Mouse (Mus musculus) liver, postnatal 0 days (tissue): ENCODE measurements around the gene B3galt5. TPM values are rescaled to one million over a fixed set of nuclear protein-coding genes. Genes with fewer than 3 reads are reported as not detected.

Experiments
- ATAC-seq: fragments of 200-750 bp; cut with Nextera tagmentation; 2 replicates; pipeline ENCODE4 v1.8.0; 2017; ENCODE audit warnings: mild to moderate bottlenecking, moderate library complexity
- DNase-seq: peaks from one replicate; pipeline ENCODE4 v3.0.0-alpha.2; 2016
- H3K27ac ChIP-seq: fragments of 300-500 bp; sonication (generic); 2 replicates; pipeline ENCODE4 v1.5.1; 2014; ENCODE audit warnings: antibody characterized with exemption, moderate library complexity, mild to moderate bottlenecking, low read depth
- H3K27me3 ChIP-seq: fragments of 300-500 bp; sonication (generic); 2 replicates; pipeline ENCODE4 v1.6.1; 2014; ENCODE audit warnings: low read length, control low read depth, mixed read lengths; ENCODE audit not compliant: insufficient read depth
- H3K36me3 ChIP-seq: fragments of 300-500 bp; sonication (generic); replicated peaks from 2 replicates; pipeline ENCODE4 v1.6.1; 2014; ENCODE audit warnings: mild to moderate bottlenecking, control low read depth, low read length, moderate library complexity, mixed read lengths; ENCODE audit not compliant: insufficient read depth
- H3K4me1 ChIP-seq: fragments of 300-500 bp; sonication (generic); 2 replicates; pipeline ENCODE4 v1.6.1; 2014; ENCODE audit warnings: antibody characterized with exemption, mild to moderate bottlenecking, control low read depth; ENCODE audit not compliant: insufficient read depth
- H3K4me2 ChIP-seq: fragments of 300-500 bp; sonication (generic); 2 replicates; pipeline ENCODE4 v1.6.1; 2014; ENCODE audit warnings: low read depth, mild to moderate bottlenecking, low read length, moderate library complexity, mixed read lengths
- H3K4me3 ChIP-seq: fragments of 300-500 bp; sonication (generic); 2 replicates; pipeline ENCODE4 v1.5.1; 2014; ENCODE audit warnings: low read depth, low read length
- H3K9ac ChIP-seq: fragments of 300-500 bp; sonication (generic); replicated peaks from 2 replicates; pipeline ENCODE4 v1.6.1; 2014; ENCODE audit warnings: mild to moderate bottlenecking, moderate library complexity
- H3K9me3 ChIP-seq: fragments of 300-500 bp; sonication (generic); 2 replicates; pipeline ENCODE4 v1.6.1; 2016; ENCODE audit warnings: mild to moderate bottlenecking, control low read depth, low read length, mixed read lengths
- CTCF ChIP-seq: sonication (generic); IDR thresholded peaks from 2 replicates; pipeline ENCODE4 v1.5.1; 2016; ENCODE audit warnings: antibody characterized with exemption, low read depth
- EP300 ChIP-seq: IDR thresholded peaks from 2 replicates; pipeline ENCODE4 v1.6.1; 2016; ENCODE audit warnings: antibody characterized with exemption, low read depth, mild to moderate bottlenecking
- WGBS: fragments of 180-500 bp; shearing (Covaris S2); extraction: QIAGEN DNeasy Blood & Tissue Kit; methylation state at CpG from one replicate; pipeline ENCODE4 v1.1.7; 2014; ENCODE audit not compliant: insufficient replicate concordance; 5-methylcytosine and 5-hydroxymethylcytosine counted together
- polyA plus RNA-seq: library from polyadenylated mRNA; unstranded; fragments of >200 nt; fragmentation: Nextera tagmentation; extraction: Ambion mirVana; gene quantifications from 2 replicates; pipeline ENCODE4 v1.2.1, GENCODE M21; 2015

The B3galt5 gene
- polyA plus RNA-seq, 1 experiment from 2014 or later, result not detected

DNA sequence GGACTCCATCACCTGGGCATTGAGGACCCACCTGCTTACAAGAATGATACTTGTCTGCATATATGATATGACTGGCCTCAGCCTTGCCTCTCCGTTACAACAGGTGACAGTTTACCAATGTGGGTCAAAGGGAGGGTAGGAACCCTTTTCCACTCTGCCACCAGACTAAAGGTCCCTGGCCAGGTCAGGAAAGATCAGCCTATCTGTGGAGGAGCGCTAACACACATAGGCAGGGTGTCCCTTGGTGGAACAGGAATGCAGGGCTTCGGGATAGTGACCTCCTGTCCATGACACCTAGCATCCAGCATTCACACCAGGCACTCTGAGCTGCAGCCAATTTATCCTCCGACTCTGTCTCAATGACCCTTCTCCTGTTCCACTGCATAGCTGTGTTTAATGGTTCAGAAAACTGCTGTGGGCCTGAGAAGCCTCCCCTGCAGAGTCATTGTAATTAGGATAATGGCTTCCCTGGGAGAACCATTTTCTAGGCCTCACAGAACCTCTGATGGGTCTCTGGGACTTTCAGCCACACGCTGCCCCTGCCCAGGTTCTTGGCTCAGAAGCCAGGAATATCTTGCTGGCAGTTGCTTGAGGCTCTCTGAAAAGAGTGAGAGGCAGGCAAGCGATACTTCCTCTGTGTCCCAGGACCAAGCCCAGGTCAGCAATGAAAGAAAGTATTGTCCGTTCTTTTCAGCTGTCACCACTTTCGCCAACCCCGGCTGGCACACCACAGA, 43.1 kb downstream of the B3galt5 start:
- no peak for ATAC-seq
- H3K4me2 ChIP-seq, result no peak overlapping the region
- H3K27ac ChIP-seq, result no peak overlapping the region
- peaks cover 12% of the 10 kb centered on the region for H3K27me3 ChIP-seq
- H3K9ac ChIP-seq, result no peak overlapping the region
- no peaks in the 10 kb centered on the region; the same call in 1 of the 2 replicates for H3K4me1 ChIP-seq
- H3K4me3 ChIP-seq, result no peak overlapping the region
- no peak for TF ChIP-seq CTCF
- no peak for TF ChIP-seq EP300
- no peaks in the 10 kb centered on the region for H3K9me3 ChIP-seq
- no peaks in the 10 kb centered on the region for H3K36me3 ChIP-seq
- 72% methylated on average over 9 of the region's 9 CpGs for WGBS
- DNase-seq, result no peak

- TF ChIP-seq CTCF (no peak), EP300 (no peak)
- no peaks in the 10 kb centered on the region for H3K4me1 ChIP-seq
- H3K4me3 ChIP-seq, result no peak overlapping the region
- no peaks in the 10 kb centered on the region for H3K36me3 ChIP-seq
- no peak overlapping the region for H3K4me2 ChIP-seq
- no peak overlapping the region for H3K9ac ChIP-seq
- 12% methylated on average over 33 of the region's 38 CpGs for WGBS
- H3K9me3 ChIP-seq, result no peaks in the 10 kb centered on the region
- no peak overlapping the region for H3K27ac ChIP-seq
- ATAC-seq, result no peak
- no peak for DNase-seq
- peaks cover 12% of the 10 kb centered on the region for H3K27me3 ChIP-seq
These were observed 45.4 kb downstream of the B3galt5 start for GRCm38 (mm10) chr16:96280719-96281605.

DNA sequence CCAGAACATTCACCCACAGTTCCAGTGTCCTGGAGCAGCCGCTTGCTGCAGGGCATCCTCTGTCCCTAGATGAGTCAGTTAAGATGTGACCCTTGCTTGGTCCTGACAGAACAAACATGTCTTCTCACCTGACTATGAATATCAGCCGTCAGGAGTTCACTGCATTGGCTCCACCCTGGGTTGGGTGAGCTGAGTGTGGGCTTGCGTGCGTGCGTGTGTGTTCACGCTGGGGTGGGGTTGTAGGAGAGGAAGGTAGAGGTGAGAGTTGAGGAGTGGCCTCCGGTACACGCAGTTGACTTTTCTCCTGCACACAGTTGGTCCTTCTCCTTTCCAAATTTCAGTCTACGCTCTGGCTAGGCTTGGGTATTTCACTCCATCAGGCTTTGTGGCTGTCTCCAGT, 47.0 kb downstream of the B3galt5 start:
- TF ChIP-seq CTCF (no peak), EP300 (no peak)
- Histone ChIP-seq H3K4me2 (no peak overlapping the region), H3K27ac (no peak overlapping the region), H3K4me3 (no peak overlapping the region), H3K27me3 (peaks cover 12% of the 10 kb centered on the region), H3K36me3 (no peaks in the 10 kb centered on the region), H3K9me3 (no peaks in the 10 kb centered on the region), H3K4me1 (no peaks in the 10 kb centered on the region), H3K9ac (no peak overlapping the region)
- no peak for DNase-seq
- WGBS, result 85% methylated on average over 9 of the region's 9 CpGs
- no peak for ATAC-seq

DNA sequence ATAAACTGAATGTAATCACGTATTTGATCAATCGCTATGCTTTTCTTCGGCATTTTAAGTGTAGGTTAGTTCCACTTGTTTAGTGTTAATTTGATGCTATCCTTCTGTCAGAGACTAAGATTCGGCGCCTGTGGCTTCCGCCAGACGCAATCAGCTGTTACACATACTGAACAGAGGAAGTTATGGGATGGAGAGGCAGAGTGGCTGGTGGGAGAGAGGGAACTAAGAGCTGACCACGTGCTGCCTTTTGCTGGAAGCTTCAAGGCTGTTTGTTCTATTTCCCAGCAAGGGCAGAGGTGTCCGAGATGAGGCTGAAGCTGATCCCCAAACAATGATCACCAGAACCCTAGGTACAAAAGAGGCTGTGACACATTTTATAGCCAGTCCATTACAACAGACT, 56.3 kb downstream of the B3galt5 start:
- no peak overlapping the region for H3K9ac ChIP-seq
- ATAC-seq, result no peak
- H3K27me3 ChIP-seq, result no peaks in the 10 kb centered on the region
- TF ChIP-seq EP300 (no peak), CTCF (no peak)
- H3K27ac ChIP-seq, result no peak overlapping the region
- WGBS, result 48% methylated on average over 9 of the region's 9 CpGs
- H3K4me3 ChIP-seq, result no peak overlapping the region
- H3K4me1 ChIP-seq, result no peaks in the 10 kb centered on the region
- H3K36me3 ChIP-seq, result no peaks in the 10 kb centered on the region
- H3K9me3 ChIP-seq, result no peaks in the 10 kb centered on the region
- no peak for DNase-seq
- no peak overlapping the region for H3K4me2 ChIP-seq

DNA sequence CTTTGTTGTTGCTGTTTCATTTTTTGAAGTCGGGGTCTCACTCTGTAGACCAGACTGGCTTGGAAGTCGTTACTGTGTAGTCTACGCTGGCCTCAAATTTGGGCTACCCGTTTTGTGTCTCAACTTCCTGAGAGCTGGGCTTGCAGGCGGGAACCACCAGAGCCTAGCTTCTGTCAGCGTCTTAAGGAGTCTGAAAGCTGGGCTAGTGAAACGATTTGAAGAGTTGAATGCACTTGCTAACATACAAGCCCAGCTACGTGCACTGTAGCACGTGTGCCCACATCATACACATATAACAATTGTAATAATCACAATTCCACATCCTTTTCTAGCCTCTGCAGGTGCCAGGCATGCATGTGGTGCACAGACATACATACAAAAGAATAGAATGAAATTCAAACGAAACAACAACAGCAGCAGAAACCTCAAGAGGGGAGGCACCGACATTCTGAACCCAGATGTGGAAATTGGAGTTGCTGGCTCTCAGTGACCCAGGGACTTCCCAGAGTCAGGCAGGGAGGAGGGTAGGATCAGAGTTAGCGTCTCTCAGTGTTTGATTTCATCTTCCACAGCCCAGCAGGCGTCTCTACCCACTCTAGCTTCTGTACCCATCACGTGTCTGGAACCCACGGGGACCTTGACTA, 57.1 kb downstream of the B3galt5 start:
- no peak for ATAC-seq

DNA sequence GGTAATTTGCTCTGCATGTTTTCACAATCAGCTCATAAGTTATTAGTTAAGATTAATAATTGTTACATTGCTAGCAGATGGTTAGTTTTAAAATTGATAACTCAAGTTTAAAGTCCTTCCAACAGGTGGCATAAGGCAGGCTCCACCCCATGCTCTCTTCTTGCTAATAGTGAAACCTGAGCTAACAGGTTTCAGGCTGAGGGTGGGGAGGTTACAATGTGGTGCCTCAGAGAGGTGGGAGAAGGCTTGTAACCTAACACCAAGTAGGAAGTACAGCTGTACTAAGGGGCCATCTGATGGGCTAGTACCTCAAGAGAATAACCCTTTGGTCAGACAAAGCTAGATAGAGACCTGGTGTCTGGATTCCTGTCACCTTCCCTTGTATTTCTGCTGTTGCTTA, 62.5 kb downstream of the B3galt5 start:
- H3K36me3 ChIP-seq, result no peaks in the 10 kb centered on the region
- no peak for DNase-seq
- H3K4me3 ChIP-seq, result no peak overlapping the region
- TF ChIP-seq EP300 (no peak), CTCF (no peak)
- no peak overlapping the region for H3K4me2 ChIP-seq
- H3K27ac ChIP-seq, result no peak overlapping the region
- no peaks in the 10 kb centered on the region for H3K27me3 ChIP-seq
- ATAC-seq, result no peak
- no peaks in the 10 kb centered on the region for H3K9me3 ChIP-seq
- H3K9ac ChIP-seq, result no peak overlapping the region
- H3K4me1 ChIP-seq, result no peaks in the 10 kb centered on the region

More for the DNA sequence above, 57.1 kb downstream of the B3galt5 start:
- no peak for TF ChIP-seq EP300
- no peak for TF ChIP-seq CTCF
- H3K9me3 ChIP-seq, result no peaks in the 10 kb centered on the region
- no peaks in the 10 kb centered on the region for H3K27me3 ChIP-seq
- no peaks in the 10 kb centered on the region for H3K36me3 ChIP-seq
- WGBS, result 56% methylated on average over 15 of the region's 15 CpGs
- DNase-seq, result no peak
- no peaks in the 10 kb centered on the region for H3K4me1 ChIP-seq
- no peak overlapping the region for H3K27ac ChIP-seq
- no peak overlapping the region for H3K4me2 ChIP-seq
- H3K4me3 ChIP-seq, result no peak overlapping the region
- H3K9ac ChIP-seq, result no peak overlapping the region
